Mouse (Mus musculus): ENCODE data around the gene Derl2. TPM values are rescaled to one million over a fixed set of nuclear protein-coding genes. Genes with fewer than 3 reads are reported as not detected.

The Derl2 gene
- polyA plus RNA-seq, 1 experiment from 2014 or later, result 35.8 TPM

Other genes starting within 250 kb of the Derl2 start
- gene Scimp, start 207.3 kb downstream of the Derl2 start, polyA plus RNA-seq (2015; fragmentation: Nextera tagmentation; extraction: Ambion mirVana), result not detected in 2 replicates
- 80.3 and 86.9 TPM in 2 replicates for gene Rabep1, start 175.1 kb downstream of the Derl2 start, polyA plus RNA-seq (2015; fragmentation: Nextera tagmentation; extraction: Ambion mirVana)
- 124 and 138 TPM in 2 replicates for gene Nup88, start 49.9 kb downstream of the Derl2 start, polyA plus RNA-seq (2015; fragmentation: Nextera tagmentation; extraction: Ambion mirVana)
- 73.3 and 80.2 TPM in 2 replicates for gene Rpain, start 49.6 kb downstream of the Derl2 start, polyA plus RNA-seq (2015; fragmentation: Nextera tagmentation; extraction: Ambion mirVana)
- 188 and 193 TPM in 2 replicates for gene C1qbp, start 36.8 kb downstream of the Derl2 start, polyA plus RNA-seq (2015; fragmentation: Nextera tagmentation; extraction: Ambion mirVana)
- 14.0 and 15.2 TPM in 2 replicates for gene Dhx33, start 15.4 kb downstream of the Derl2 start, polyA plus RNA-seq (2015; fragmentation: Nextera tagmentation; extraction: Ambion mirVana)
- gene Mis12, start 230 bp downstream of the Derl2 start, polyA plus RNA-seq (2015; fragmentation: Nextera tagmentation; extraction: Ambion mirVana), result 34.0 and 34.8 TPM in 2 replicates
- gene 6330403K07Rik, start 13.7 kb upstream of the Derl2 start, polyA plus RNA-seq (2015; fragmentation: Nextera tagmentation; extraction: Ambion mirVana), result 544 and 566 TPM in 2 replicates
- 0.04 and 0.07 TPM in 2 replicates for gene Nlrp1a, start 124.9 kb upstream of the Derl2 start, polyA plus RNA-seq (2015; fragmentation: Nextera tagmentation; extraction: Ambion mirVana)
- 0.14 TPM in 1 of 2 replicates, not detected in the other for gene Nlrp1b, start 210.9 kb upstream of the Derl2 start, polyA plus RNA-seq (2015; fragmentation: Nextera tagmentation; extraction: Ambion mirVana)